Mouse (Mus musculus): ENCODE measurements around the gene Ptpre.

DNA sequence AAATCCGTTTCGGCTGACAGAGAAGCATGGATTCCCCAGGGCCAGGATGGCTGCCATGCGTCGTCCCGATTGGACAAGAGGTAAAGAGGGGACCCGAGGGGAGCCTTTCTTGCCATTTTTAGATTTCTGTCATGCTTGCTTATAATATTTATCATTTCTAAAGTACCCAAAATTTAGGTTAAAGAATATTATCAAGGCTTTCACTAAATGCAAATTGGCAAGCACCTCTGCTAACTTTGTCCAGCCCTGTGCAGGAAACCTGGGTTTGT, 68.5 kb downstream of the Ptpre start:
- TF ChIP-seq SRF (IDR thresholded peaks at IDR 0.05; ENCODE audit: control insufficient read depth, insufficient read length, low read depth) = no peak
- TF ChIP-seq USF1 (IDR thresholded peaks at IDR 0.05; ENCODE audit: low read depth) = no peak
- TF ChIP-seq MAX (IDR thresholded peaks at IDR 0.05; ENCODE audit: low read depth) = no peak
- TF ChIP-seq POLR2A (IDR thresholded peaks at IDR 0.05; ENCODE audit: insufficient read length, low read depth) = no peak
- TF ChIP-seq MYOD1 (IDR thresholded peaks at IDR 0.05; ENCODE audit: control insufficient read depth in 1 of 3, insufficient read length in 2 of 3, low read depth in 2 of 3) = no peak
- TF ChIP-seq POLR2AphosphoS2 (IDR thresholded peaks at IDR 0.05; ENCODE audit: insufficient read length, low read depth) = no peak
- no peak for TF ChIP-seq E2F4 (IDR thresholded peaks at IDR 0.05; ENCODE audit: insufficient read depth)
- no peak for TF ChIP-seq TCF3 (IDR thresholded peaks at IDR 0.05; ENCODE audit: insufficient read length, low read depth)

Measured in myocyte (in vitro differentiated cells).